Mouse (Mus musculus): ENCODE data around the gene Gm42417.

GRCm38 (mm10) chr1:36557457-36558011, 18.3 kb upstream of the Gm42417 start:
- TF ChIP-seq CTCF (IDR thresholded peaks at IDR 0.05; ENCODE audit: control insufficient read depth, insufficient read depth, insufficient read length) = no peak
- no peak for TF ChIP-seq MYOG (IDR thresholded peaks at IDR 0.05; ENCODE audit: control insufficient read depth, extremely low read depth, insufficient read length)
